Mouse (Mus musculus): Measurements from ENCODE around the gene Kcnma1. TPM values are rescaled to one million over a fixed set of nuclear protein-coding genes. Genes with fewer than 3 reads are reported as not detected.

The Kcnma1 gene
- total RNA-seq, 2 experiments from 2014 or later = 54.2 to 57.4 TPM

DNA sequence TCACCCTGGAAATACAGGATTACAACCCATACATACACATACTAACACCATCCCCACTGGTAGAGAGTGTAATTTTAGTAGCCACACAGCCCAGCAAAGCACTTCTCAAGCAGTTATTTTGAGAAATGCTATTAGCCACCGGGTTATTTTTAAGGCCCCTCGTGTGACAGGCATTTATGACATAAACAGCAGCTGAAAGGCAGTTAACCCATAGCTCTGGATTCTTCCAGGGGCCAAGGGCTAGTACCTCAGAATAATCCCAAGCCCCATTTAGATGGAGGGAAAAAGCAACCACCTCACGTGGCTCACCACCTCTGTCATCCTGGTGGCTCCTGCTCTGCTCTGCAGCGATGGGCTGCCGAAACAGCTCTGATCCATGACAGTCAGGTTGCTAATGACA lies 136.7 kb downstream of the Kcnma1 start:
- no peak for DNase-seq (ENCODE audit: low spot score in 2 of 2)

DNA sequence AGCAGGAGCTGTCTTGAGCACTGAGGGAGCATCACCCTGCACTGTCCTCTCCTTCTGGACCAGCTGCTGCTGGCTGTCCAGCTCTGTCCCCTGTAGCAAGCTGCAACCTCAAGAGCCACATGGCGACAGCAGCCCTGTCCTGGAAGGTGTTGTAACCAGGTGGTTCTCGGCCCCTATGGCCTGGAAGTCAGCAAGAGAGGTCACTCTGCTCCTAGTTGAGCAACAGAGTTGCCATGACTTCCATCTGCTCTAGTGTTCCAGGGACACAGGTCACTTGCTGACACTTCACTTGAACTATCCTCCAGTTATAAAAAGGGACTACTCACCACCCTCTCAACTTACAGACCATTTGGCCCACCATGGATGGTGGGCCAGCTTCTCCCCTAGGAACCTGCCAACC lies 139.7 kb downstream of the Kcnma1 start:
- DNase-seq (ENCODE audit: low spot score in 2 of 2) = no peak

DNA sequence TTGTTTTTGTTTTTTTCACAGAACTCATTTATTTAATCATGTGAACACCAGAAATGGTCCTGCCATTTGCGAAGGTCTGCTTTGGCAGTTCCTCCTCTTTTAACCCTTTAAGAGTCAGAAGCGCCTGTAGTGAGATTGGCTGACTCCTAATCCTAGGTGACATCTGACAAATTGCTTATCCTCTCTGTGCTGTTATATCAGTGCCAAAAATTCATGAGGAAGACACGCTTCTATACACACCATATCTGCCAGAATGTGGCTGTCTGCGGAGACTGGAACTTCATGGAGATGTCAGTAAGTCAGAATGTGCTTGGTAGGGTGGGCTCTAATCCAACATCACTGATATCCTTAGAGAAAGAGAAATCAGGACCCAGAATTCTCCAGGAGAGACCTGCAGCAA lies 157.3 kb downstream of the Kcnma1 start:
- no peak for DNase-seq (ENCODE audit: low spot score in 2 of 2)

DNA sequence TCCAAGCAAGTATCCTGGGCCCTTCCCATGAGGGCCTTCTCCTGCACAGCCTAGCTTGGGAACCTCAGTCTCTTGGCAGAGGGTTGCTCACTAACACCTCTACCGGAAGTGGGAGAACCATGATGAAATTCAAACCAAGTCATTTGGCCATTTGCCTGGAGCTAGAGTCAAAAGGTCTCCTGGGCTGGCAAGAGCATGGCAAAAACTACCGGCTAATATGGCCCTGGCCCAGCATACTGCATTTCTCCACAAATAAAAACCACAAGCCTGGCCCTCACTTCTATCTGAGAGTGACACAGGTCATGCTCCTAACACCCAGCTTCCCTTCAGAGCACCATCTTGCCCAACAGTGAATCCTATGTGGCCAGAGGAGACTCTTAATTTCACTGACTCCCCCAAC lies 159.3 kb downstream of the Kcnma1 start:
- DNase-seq (ENCODE audit: low spot score in 2 of 2) = no peak

DNA sequence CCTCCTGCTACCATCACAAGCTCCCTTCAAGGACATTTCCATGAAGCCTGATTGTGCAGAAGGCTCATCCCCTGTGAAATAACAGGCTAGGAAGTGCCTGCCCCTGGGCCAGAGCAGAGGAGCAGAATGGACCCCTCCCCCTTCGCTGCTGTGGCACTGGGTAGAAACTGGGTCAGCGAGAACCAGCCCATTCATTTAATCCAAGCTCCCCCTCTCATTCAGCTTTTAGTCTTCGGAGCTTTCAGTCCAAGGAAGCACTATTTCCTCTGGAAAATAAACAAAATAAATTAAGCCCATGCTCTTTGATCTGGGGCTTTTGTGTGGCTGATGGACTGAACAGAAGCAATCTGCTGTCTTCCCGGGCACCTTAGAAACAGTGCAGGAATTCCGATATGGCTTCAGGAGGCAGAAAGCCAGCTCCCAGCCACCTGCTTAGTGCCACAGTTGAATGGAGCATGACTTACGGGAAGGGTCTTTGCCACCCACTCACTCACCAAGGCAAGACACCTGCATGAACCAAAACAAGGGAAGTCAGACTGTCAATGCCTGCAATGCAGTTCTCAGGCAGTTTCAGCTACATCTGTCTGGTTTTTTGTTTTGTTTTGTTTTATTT lies 165.7 kb downstream of the Kcnma1 start:
- DNase-seq (ENCODE audit: low spot score in 2 of 2) = no peak

DNA sequence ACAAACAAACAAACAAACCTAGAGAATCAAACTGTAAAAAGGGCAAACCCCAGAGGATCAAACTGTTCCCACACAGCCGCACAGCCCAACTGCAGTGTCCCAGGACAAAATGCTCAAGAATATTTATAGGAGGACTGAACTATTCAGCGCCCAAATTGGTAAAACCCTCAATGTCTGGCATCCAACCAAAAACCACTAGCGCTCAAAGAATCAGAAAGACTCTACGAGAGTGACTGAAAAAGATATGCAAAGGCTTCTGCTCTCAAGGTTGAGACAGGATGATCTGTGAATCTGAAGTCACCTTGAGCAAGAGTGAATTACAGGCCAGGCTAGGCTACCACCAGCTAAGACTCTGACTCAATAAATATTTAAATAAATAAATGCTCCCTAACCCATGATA lies 167.6 kb downstream of the Kcnma1 start:
- DNase-seq (ENCODE audit: low spot score in 2 of 2) = no peak

DNA sequence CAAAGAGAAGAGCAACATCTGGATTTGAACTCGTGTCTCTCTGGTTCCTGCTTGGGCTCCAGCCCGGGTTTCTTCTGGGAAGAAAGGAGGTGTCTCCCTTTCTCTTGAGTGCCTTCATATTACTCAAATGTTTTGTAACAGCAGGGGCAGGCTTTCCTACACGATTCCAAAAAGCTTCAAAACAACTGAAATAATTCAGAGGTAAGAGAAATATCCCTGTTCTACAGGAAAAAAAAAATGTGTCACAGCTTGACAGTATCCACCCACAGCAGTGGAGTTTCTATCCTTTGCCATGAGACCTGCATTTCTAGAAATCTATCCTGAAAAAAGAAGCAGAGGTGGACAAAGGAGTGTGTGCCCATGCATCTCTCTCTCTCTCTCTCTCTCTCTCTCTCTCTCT lies 172.3 kb downstream of the Kcnma1 start:
- no peak for DNase-seq (ENCODE audit: low spot score in 2 of 2)

DNA sequence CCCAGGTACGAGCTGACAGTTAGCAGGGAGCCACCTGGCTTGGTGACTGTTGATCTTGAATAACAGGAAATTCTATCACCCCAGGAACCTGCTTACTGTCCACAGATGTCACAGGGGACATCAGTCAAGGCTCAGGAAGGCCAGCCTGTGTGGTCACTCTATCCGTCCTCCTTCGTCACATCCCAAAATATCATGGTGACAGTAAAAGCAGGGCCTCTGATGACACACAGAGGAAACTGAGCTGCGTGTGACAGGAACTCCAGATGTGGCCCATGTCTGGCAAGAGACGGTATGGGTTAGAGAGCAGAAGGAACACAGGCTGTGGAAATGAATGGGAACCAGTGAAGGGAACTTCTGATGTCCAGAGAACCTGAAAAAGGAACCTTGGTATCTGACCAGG lies 174.7 kb downstream of the Kcnma1 start:
- no peak for DNase-seq (ENCODE audit: low spot score in 2 of 2)

DNA sequence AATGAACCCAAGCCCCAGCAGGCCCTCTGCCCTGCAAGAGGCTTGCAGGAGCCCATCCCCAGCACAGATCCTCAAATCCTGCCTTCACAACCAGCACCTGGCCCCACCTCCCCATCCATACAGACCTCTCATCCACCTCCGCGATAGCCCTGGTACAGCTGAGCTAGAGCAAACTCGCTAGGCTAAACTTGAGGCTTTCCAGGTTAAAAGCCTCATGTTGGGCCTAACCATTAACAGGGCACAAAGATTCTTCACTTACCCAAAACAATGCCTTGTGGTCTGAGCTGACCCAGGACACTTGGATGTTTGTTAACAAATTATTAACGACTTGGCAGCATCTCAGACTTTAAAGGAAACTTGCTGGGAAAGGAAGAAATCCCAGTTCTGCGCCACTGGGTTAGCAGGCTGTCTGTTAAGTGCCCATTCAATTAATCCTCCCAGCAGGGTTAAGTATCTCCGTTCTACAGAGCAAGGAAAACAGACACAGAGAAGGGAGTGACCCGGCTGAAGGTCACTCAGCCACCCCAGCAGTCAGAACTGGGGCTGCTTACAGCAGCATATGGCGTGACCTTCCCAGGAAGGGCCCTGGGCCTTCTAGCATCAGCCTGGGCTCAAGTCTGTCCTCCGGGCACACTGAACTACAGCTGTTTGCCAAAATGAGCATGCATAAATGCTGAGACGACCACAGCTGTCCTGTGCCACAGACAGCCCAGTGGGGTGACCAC lies 178.7 kb downstream of the Kcnma1 start:
- no peak for DNase-seq (ENCODE audit: low spot score in 2 of 2)

DNA sequence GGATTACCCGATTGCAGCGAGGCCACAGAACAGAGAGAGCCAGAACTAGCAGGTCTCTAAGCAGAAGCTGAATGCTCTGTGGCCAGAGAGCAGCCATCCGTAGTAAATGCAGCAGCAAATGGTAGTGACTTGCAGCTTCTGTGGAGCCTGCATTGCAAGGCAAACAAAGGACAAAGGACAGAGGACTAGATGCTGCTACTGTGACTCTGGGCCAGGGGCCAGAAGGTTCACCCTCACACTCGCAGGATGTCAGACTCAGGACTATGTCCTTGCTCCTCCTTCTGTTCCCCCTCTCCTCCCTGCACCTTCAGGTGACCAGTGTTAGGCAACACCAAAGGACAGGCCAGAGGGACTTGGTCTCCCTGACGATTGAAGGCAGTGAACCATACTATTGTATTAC lies 183.0 kb downstream of the Kcnma1 start:
- no peak for DNase-seq (ENCODE audit: low spot score in 2 of 2)

DNA sequence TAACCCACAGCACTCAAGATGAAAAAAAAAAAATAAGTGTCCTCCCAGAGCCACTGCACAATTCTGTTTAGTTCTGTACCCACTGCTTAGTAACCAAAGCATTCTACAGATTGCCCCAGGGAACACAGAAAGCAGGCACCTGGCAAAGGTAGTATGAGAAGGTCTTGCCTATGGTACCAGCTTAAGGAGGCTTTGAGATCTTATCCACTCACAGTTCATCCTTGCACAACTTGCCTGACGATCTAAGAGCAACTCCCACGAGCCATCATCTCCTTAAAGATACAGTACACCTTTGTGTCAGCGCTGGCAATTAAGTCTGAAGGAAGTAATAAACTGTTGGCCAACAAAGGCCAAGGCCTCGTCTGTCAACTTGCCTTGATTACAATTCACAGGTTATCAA lies 184.0 kb downstream of the Kcnma1 start:
- DNase-seq (ENCODE audit: low spot score in 2 of 2) = no peak

DNA sequence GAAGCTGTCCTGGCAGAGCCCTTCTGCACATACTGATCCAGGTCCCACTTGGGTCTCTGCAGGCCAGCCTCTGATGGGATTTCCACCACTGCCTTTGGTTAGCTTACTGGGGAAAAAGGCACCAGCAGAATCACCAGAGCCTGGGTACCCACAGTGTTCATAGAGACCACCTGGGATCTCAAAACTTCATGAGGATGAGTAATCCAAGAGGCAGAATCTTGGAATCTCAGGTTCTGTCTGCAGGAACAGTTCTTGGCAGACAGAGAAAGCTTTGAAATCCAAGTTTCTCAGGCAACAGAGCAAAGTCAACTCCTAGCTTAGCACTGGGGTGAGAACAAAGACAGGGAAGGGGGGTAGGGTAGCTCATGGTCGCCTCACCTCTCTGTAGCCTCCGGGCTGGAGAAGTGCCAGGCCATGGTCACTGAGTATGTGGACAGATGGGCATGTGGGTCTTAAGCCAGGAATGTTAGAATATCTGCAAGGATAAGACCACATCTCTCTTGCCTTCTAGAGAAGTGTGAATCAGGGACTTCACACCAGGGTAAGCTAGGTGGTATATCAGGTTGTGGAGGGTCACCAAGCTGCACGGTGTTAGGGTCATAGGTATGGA lies 185.5 kb downstream of the Kcnma1 start:
- no peak for DNase-seq (ENCODE audit: low spot score in 2 of 2)

DNA sequence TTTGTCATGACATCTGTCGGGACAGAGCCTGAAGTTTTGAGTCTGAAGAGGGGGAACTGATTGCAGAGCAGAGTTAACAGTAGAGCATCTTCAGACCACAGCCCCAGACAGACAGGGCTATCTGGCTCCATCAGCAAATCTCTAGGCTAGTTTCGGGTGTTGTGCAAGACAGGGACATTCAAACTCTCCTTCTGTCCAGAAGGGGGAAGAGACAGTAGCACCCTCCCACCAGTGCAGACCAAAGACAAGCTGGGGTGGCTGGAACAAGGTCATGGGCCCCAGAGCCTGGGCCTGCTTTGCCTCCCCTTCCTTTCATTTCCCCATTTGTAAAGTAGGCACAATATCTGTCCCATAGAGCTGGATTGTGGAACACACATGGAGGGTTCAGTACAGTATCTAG lies 189.4 kb downstream of the Kcnma1 start:
- DNase-seq (ENCODE audit: low spot score in 2 of 2) = no peak

DNA sequence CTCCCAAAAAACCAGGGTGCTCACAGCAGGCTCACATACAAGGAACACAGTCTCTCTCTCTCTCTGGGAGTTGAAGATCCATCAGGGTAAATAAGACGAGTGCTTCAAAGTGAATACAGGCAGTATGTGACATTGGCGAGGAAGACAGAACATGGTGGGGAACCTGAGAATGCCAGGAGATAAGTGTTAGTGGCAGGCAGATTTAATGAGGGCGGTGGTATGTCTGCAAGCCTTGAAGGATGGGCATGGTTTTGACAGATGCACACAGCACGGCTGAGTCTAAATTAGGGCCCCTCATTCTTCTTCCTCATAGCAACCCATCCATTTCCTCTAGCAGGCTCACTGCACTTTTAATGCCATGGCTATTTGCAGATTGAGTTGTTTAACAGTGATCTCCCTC lies 190.0 kb downstream of the Kcnma1 start:
- no peak for DNase-seq (ENCODE audit: low spot score in 2 of 2)

DNA sequence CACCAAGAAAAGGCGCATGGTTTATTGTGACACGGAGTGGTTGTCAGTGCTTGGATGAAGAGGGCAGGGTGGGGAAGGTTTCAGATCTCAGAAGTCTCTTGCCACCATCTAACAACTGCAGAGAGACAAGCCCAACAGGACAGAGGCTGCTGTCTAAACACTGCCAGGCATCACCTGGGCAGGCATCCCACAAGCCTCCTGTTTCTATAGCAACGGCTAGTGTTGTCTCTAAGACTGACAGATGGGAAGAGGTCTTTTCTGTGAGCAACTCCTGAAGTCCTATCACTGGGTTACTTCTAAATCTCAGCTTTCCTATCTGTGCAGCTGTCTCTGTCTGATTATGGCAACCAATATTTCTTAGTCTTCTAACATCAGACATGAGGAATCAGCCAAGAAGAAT lies 196.7 kb downstream of the Kcnma1 start:
- no peak for DNase-seq (ENCODE audit: low spot score in 2 of 2)

DNA sequence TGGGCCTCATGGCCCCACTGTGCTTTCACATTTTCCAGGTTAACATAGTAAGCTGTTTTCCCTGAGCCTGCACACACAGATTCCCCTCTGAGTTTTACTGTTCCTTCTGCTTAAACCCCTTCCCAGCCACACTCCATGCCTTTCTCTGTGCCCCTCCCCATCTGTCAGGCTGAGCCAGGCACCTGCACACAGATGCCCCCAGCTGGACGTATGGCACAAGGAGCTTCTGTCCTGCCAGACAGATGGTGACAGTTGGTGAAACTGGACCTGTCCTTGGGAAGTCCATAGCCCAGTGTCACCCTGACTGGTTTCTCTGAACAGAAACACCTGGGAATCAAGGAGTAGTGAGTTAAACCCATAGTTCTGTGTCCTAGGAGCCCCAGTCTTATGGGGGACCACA lies 204.2 kb downstream of the Kcnma1 start:
- no peak for DNase-seq (ENCODE audit: low spot score in 2 of 2)

DNA sequence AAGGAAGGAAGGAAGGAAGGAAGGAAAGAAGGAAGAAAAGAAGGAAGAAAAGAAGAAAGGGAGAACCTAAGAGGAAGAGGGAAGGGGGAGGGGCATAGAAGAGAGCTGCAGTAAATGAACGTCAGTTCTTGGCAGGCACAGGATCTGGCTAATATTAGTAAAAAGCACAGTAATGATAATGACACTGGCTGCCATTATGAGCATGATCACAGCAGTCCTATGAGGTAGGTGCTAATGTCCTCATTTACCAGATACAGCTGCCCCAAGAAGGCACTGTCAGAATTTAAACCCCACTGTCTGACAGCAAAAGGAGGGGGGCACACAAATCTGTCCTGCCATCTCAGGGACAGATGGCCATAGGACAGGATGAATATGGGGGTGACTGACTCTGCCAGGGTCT lies 205.2 kb downstream of the Kcnma1 start:
- no peak for DNase-seq (ENCODE audit: low spot score in 2 of 2)

DNA sequence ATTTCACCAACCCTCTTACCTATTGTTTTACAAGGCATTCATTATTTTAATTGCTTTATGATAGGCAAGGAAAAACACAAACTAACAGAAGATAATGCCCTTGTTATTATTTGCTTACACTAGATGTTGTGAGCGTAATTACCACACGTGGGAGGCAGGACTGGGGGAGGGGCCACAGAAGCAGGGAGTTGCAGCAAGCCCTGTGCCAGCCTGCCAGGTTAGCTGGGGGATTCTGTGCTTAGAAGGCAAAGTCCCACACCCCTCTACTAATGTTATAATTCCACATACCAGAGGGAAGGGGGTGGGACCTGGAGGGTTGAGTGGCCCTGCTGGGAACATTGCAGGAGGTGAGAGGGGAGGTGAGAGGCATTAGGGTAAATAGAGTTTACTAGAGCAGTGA lies 207.9 kb downstream of the Kcnma1 start:
- no peak for DNase-seq (ENCODE audit: low spot score in 2 of 2)

DNA sequence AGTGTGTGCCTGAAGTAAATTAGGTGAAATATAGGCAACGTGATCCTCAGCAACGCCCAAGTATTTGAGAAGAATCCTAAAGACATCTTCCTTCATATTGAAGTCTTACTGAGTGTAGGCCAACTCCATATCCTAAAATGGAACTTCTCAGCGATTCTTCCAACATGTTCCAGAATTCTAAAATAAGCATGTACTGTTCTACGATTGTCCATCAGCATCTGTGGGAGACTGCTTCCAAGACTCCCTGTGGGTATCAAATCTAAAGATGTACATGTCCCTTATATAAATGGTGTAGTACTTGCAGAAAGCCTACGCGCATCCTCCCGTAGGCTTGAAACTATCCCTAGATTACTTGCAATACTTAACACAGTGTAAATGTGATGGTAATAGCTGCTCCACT lies 217.4 kb downstream of the Kcnma1 start:
- no peak for DNase-seq (ENCODE audit: low spot score in 2 of 2)

DNA sequence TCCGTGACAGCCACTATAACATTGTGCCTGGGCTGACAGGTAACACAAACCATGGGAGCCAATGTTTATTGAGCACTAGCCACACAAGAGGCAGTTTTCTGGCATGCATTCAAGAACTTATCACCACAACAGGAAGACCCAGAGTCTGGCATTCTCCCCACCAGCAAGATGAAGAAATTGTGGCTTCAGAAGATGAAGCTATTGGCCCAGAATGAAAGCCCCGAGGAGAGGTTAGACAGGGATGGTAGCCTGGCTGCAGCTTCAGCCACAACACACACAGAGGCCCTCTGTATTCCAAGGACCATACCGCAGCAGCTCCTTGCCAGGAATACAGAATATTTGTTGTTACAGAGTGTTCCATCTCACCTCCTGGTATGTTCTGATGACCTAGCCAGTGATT lies 221.6 kb downstream of the Kcnma1 start:
- no peak for DNase-seq (ENCODE audit: low spot score in 2 of 2)

DNA sequence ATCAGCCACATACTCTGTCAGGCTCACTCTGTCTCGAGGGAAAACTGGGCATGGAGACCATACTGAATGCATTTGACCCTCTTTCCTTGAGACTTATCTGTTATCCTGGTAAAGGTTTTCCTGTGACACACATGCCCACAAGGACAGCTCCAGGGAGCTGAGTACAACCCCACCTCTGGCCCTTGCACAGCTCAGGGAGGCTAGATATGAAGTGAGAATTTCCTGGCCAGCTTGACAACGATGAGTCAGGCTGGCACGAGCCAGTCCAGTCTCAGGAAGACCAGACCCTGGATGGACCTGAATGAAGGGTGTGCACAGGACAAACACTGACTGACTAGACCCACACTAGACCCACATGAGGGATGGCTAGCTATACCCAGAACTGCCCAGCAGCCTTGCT lies 222.2 kb downstream of the Kcnma1 start:
- peak in 1 of 2 experiments; percentile 10 for DNase-seq (ENCODE audit: low spot score in 2 of 2)

DNA sequence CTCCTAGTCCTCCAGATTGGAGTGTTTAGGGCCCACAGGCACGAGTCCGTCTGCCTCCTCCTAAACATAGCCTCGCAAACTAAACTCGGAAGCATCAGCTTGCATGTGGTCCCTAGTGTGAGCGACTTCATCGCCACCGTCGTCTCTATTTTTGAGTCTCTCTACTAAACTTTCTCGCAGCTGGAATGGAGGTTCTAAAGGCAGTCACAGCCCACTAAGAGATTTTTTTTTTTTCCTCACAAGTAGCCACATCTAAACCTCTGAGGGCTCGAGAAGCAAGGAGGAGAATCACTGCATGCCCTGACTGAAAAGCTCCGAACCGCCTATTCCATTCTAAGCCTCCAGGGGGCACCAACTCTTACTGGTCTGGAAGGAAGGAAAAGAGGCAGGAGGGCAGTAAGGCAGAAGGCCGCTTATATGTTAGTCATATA lies 223.0 kb downstream of the Kcnma1 start:
- DNase-seq (ENCODE audit: low spot score in 2 of 2) = peak; percentile 30 to 47

DNA sequence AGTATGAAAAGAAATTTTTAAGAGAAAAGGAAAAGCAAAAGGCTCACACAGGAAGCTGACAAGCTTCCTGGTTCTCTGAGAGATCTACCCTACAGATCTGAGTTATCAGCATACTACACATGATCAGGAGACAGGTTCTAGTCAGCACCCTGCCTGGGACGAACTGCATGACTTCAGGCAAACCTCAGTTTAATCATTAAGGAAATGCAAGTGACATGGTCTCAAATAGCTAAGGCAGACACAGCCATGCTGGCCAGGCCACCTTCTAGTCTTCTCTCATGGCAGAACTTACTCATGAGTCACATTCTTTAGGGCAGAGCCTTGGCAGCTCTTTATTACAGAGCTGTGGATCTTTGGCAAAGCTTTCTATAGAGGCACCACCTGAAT lies 227.6 kb downstream of the Kcnma1 start:
- DNase-seq (ENCODE audit: low spot score in 2 of 2) = no peak

Measured in adrenal gland, postnatal 4 days (tissue).